Mouse (Mus musculus) CD4-positive, CD25-positive, alpha-beta regulatory T cell (primary cell): ENCODE measurements around the gene Edem2. TPM values are rescaled to one million over a fixed set of nuclear protein-coding genes. Genes with fewer than 3 reads are reported as not detected.

Source experiments
- polyA plus RNA-seq: library from polyadenylated mRNA; unstranded; fragments of 100-300 nt; shearing (Covaris generic); gene quantifications from one replicate; pipeline ENCODE4 v1.2.1, GENCODE M21; 2017

The Edem2 gene
- 82.9 TPM for polyA plus RNA-seq

DNA sequence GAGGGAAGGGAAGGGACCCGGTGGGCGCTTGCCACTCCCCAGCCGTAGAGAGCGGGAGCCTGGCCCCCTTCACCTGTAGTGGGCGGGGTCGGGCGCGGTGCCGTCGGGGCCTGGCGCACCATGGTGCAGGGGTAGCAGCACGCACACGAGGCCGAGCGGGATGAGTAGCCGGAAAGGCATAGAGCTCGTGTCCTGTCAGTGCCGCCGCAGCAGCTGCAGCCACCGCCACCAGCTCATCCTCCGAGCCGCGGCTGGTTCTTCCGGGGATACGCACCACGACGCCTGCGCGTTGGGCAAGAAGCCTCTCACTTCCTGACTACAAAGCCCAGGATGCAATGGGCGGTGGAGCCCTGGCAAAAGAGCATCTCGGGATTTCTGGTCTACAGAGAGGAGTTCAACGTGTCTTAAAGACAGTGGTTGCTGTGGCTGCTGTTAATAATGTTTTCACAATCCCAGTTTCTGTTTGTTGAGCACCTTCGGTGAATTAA is at the start of gene Edem2:
Gene Edem2 (minus strand): TSS at position 318 of the 488 bp plus-strand sequence.

DNA sequence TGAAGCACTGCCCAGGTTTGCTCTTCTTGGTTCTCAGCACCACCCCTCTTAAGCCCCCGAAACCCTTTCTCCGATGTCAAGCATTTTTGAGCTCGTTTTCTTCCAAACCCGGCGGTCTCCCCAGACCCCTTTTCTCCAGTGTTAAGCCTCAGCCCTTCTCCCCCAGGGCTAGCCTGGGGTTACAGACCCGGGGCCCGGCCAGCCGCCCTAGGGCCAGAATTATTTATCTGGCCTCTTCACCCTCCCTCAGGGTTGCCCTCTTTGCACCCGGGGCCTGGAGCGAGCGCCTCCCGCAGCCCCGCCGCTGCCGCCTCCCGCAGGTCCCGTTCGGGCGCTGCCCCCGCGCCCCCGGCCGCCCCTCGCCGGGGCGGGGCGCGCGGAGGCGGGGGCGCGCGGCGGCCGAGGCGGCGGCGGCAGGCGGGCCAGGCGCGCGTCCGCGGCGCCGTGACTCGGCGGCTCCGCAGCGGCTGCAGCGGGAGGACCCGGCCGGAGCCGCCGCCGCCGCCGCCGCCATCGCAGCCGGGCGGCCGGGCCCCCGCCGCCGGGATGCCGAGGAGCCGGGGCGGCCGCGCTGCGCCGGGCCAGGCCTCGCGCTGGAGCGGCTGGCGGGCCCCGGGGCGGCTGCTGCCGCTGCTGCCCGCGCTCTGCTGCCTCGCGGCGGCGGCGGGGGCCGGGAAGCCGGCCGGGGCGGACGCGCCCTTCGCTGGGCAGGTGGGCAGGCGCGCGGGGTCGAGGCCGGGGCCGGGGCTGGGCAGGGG is 45.8 kb upstream of the Edem2 start, which contains the start of gene Mmp24:
Gene Mmp24 (plus strand): TSS at position 416 of the 758 bp plus-strand sequence.

DNA sequence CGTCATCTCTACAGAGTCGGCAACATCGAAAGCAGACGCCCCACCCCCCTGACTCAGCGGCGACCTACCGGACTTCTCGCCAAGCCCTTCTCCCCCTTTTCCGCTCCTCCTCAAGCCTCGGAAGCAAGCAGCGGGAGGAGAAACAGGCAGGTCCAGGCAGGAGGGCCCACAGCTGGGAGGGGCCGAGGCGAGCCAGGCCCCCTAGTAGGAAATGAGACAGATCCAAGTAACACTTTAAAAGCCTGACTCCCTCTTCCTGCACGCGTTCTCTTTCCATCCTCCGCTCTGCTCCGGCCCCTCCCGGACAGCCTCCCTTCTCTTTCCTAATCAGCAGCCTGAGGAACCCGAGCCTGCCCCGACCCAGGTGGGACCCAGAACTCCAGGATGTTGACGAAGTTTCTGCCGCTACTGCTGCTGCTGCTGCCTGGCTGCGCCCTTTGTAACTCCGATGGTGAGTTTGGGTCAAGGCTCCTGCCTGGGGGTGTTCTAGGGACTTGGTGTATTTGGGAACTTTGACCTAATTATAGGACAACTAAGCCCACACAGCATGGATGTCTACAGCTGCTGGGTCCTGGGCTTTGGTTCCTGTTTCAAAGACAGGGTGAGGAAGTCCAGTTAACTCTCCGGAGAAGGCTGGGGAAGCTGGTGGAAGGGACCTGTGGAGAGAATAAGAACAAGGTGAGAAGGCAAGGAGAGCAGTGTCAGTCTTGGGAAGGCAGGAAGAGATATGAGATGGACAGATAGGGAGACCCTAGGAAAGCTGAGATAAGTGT is 21.9 kb upstream of the Edem2 start, which contains the start of gene Procr:
Gene Procr (plus strand): TSS at position 104 of the 773 bp plus-strand sequence.

DNA sequence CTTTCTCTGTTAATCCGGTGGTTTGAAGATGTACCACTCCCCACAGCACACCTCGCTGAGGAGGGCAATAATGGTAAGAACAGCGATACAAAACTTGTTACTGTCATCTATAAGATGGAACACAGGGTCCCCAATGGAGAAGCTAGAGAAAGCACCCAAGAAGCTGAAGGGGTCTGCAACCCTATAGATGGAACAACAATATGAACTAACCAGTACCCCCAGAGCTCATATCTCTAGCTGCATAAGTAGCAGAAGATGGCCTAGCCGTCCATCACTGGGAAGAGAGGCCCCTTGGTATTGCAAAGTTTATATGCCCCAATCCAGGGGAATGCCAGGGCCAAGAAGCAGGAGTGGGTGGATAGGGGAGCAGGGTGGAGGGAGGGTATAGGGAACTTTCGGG is 6.5 kb upstream of the Edem2 start, which contains the start of gene Gm17581:
Gene Gm17581 (minus strand): TSS at position 101 of the 400 bp plus-strand sequence.

DNA sequence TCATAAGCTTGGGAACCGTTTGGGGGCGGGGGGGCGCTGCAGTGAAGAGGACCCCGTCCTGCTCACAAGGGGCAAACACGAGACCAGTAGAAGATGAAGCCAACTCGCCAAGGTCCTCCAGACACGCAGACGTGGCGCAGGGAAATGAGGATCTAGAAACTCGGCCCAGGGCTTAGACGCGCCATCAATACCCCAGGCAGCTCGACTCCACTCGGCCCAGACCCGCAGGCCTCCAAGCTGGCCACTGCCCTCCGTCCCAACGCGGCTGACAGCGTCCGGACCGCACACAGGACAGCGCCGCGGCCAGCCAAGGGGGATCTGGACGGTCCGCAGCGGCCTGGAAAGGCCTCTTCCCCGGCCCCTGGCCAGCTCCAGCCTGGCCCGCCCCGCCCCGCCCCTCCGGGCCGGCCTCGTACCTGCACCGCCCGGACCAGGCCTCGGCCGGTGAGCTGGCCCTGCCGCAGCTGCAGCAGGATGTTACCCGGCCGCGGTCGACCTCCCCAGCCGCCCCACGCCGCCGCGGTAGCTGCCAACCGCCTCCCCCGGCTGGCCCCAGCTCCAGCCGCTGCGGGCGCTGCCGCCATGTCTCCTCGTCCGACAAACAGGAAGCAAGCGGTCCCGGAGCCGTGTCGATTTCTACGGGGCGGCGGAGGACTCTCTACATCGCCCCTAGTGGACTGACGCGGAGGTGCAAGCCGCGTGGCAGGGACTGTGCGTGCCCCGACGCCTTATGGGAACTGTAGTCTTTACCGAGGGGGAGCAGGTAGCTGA is 37.4 kb downstream of the Edem2 start, which contains the start of gene Trpc4ap:
Gene Trpc4ap (minus strand): TSS at position 662 of the 771 bp plus-strand sequence.

Other genes with a start within 250 kb of the Edem2 start
- 68.4 TPM for gene Acss2, start 211.5 kb downstream of the Edem2 start, polyA plus RNA-seq
- 13.0 TPM for gene Ggt7, start 211.2 kb downstream of the Edem2 start, polyA plus RNA-seq
- 11.5 TPM for gene Gss, start 136.7 kb downstream of the Edem2 start, polyA plus RNA-seq
- gene Myh7b, start 118.3 kb downstream of the Edem2 start, polyA plus RNA-seq, result 0.32 TPM
- gene Trpc4ap, start 37.1 kb downstream of the Edem2 start, polyA plus RNA-seq, result 388 TPM
- gene Gm17581, start 6.4 kb upstream of the Edem2 start, polyA plus RNA-seq, result not detected
- gene Procr, start 21.6 kb upstream of the Edem2 start, polyA plus RNA-seq, result not detected
- not detected for gene Mmp24, start 45.9 kb upstream of the Edem2 start, polyA plus RNA-seq
- gene BC029722, start 90.0 kb upstream of the Edem2 start, polyA plus RNA-seq, result 50.2 TPM
- gene Eif6, start 97.5 kb upstream of the Edem2 start, polyA plus RNA-seq, result 210 TPM
- gene Fam83c, start 105.4 kb upstream of the Edem2 start, polyA plus RNA-seq, result not detected
- 40.2 TPM for gene Uqcc1, start 200.8 kb upstream of the Edem2 start, polyA plus RNA-seq
- not detected for gene Gm15557, start 211.3 kb upstream of the Edem2 start, polyA plus RNA-seq
- not detected for gene Gdf5, start 215.9 kb upstream of the Edem2 start, polyA plus RNA-seq
- gene Cep250, start 227.0 kb upstream of the Edem2 start, polyA plus RNA-seq, result 31.9 TPM